In the genomic region with DNA sequence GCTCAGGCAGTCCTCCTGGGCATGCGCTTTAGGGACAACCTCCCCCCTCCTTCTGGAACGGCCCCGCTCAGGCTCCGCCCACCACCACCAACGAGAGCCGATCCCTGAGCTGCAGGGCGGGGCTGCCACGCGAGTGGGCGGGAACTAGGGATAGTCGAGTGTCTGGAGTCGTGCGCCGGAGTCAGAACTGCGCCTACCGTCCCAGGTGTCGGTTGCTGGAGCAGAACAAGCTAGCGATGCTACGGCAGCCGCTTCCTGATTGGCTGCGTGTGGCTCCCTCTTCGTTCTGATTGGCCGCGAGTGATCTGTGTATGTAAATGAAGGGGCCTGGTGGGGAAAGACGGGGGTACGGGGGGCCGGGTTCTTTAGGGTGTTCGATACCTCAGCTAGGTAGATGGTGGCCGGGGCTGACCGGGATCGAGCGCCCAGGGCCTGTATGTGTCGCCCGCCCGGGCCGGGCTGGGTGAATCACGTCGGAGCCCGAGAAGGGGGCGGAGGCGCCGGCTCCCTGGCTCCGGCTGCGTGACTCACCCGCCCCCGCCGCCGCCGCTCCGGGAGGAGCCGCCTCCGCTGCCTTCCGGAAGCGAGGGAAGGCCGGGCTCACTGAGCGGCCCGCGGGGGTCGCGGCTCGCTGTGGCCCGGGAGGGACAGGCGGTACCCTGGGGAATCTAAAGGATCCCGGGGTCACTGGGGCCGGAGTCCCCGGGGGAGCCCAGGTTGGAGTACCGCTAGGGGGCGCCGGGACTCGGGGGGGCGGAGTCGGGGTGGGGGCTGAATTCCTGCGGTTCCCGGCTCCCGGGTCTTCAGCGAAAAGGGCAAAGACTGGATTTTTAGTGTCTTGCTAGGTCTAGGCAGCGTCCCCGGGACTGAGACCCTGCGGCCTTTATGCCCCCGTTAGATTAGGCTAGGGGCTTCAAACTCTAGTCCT, we compare ENCODE assay signal across 8 mouse cellular contexts. TPM values are rescaled to one million over a fixed set of nuclear protein-coding genes. Genes with fewer than 3 reads are reported as not detected.
A peak's percentile ranks its signal among the peaks of the same experiment; 100 is the strongest.
DNase-seq lines count a peak whose midpoint lies in the region; ATAC-seq and TF ChIP-seq lines count a peak whose summit lies in the region.

A gene (plus strand): TSS at position 141 of the 928 bp plus-strand sequence.

- no peaks in the 10 kb centered on the region for H3K9me3 ChIP-seq in ES-Bruce4 (replicated peaks; ENCODE audit: control insufficient read depth, insufficient read depth, low read length, poor library complexity, severe bottlenecking)
- H3K9me3 ChIP-seq in forebrain, embryonic 13.5 days (replicated peaks) = no peaks in the 10 kb centered on the region
- H3K9me3 ChIP-seq in neural tube, embryonic 15.5 days (replicated peaks) = no peaks in the 10 kb centered on the region

- DNase-seq in heart, postnatal 10 days = peak; percentile 100
- DNase-seq in layer of hippocampus, adult 11-12 months (ENCODE audit: low spot score) = peak; percentile 99
- DNase-seq in lung, adult 18-20 months = peak; percentile 100
- peak; percentile 100 for DNase-seq in testis, postnatal 14 days (ENCODE audit: low spot score)

- H3K27me3 ChIP-seq in ES-Bruce4 (ENCODE audit: control insufficient read depth, insufficient read depth, low read length, poor library complexity, severe bottlenecking) = no peaks in the 10 kb centered on the region
- peaks cover 9% of the 10 kb centered on the region; the same call in 1 of the 2 replicates for H3K27me3 ChIP-seq in forebrain, embryonic 13.5 days
- H3K27me3 ChIP-seq in neural tube, embryonic 15.5 days (replicated peaks) = no peaks in the 10 kb centered on the region

- peak within 1 kb of the TSS; percentile 66 for H3K4me2 ChIP-seq in forebrain, embryonic 13.5 days
- H3K4me2 ChIP-seq in neural tube, embryonic 15.5 days = peak within 1 kb of the TSS; percentile 60

- 0 out of 2 replicates have a peak, but pooled peaks have one; percentile 22 for TF ChIP-seq EP300 in ES-Bruce4 (IDR thresholded peaks at IDR 0.05; ENCODE audit: insufficient read depth, low read depth, low read length)

- peaks cover 2% of the 10 kb centered on the region; the same call in 1 of the 2 replicates for H3K36me3 ChIP-seq in ES-Bruce4 (ENCODE audit: control insufficient read depth, insufficient read depth, low read length, poor library complexity, severe bottlenecking)
- H3K36me3 ChIP-seq in forebrain, embryonic 13.5 days (ENCODE audit: poor library complexity, severe bottlenecking) = no peaks in the 10 kb centered on the region
- no peaks in the 10 kb centered on the region for H3K36me3 ChIP-seq in neural tube, embryonic 15.5 days

- TF ChIP-seq POLR2A in ES-Bruce4 (IDR thresholded peaks at IDR 0.05; ENCODE audit: insufficient read depth, low read length) = peak; percentile 100

- intact Hi-C loops in heart, postnatal 10 days (cut with DNase I) = no loop called here

- ATAC-seq in cerebellum, adult (ENCODE audit: insufficient number of reproducible peaks, low FRiP score, low TSS enrichment) = peak; percentile 88
- peak; percentile 99 for ATAC-seq in forebrain, embryonic 13.5 days
- ATAC-seq in neural tube, embryonic 15.5 days (ENCODE audit: low FRiP score) = peak; percentile 98

- H3K27ac ChIP-seq in ES-Bruce4 (ENCODE audit: insufficient read depth, low read length) = peak within 1 kb of the TSS; percentile 85
- peak within 1 kb of the TSS; percentile 85 for H3K27ac ChIP-seq in forebrain, embryonic 13.5 days
- peak within 1 kb of the TSS; percentile 95 for H3K27ac ChIP-seq in neural tube, embryonic 15.5 days (replicated peaks)

- H3K9ac ChIP-seq in ES-Bruce4 (ENCODE audit: low read depth, poor library complexity, severe bottlenecking) = peak within 1 kb of the TSS; percentile 97
- H3K9ac ChIP-seq in forebrain, embryonic 13.5 days = peak within 1 kb of the TSS; percentile 72
- H3K9ac ChIP-seq in neural tube, embryonic 15.5 days (replicated peaks) = peak within 1 kb of the TSS; percentile 72

- H3K4me1 ChIP-seq in ES-Bruce4 (ENCODE audit: control insufficient read depth, insufficient read depth, low read length) = peaks cover 12% of the 10 kb centered on the region
- peaks cover 18% of the 10 kb centered on the region; the same call in 1 of the 2 replicates for H3K4me1 ChIP-seq in forebrain, embryonic 13.5 days
- peaks cover 26% of the 10 kb centered on the region for H3K4me1 ChIP-seq in neural tube, embryonic 15.5 days

- TF ChIP-seq CTCF in ES-Bruce4 (IDR thresholded peaks at IDR 0.05; ENCODE audit: low read depth, low read length) = no peak

- H3K4me3 ChIP-seq in ES-Bruce4 (ENCODE audit: low read depth, low read length) = peak within 1 kb of the TSS; percentile 61
- H3K4me3 ChIP-seq in forebrain, embryonic 13.5 days = peak within 1 kb of the TSS; percentile 76
- H3K4me3 ChIP-seq in neural tube, embryonic 15.5 days (replicated peaks) = peak within 1 kb of the TSS; percentile 78

- WGBS in forebrain, embryonic 13.5 days = under 1% methylated on average over 70 of the region's 80 CpGs
- WGBS in neural tube, embryonic 15.5 days = under 1% methylated on average over 77 of the region's 80 CpGs

RNA-seq across cellular contexts. Expression of the gene that starts here (rescaled TPM):
- 8.0 and 8.9 TPM in 2 replicates for polyA plus RNA-seq in ES-Bruce4 (2011; ENCODE audit: insufficient read depth, insufficient read length, low read depth, missing spikeins)
- polyA plus RNA-seq in forebrain, embryonic 13.5 days (2015; fragmentation: Nextera tagmentation; extraction: Ambion mirVana) = 8.5 and 8.7 TPM in 2 replicates
- total RNA-seq in heart, postnatal 10 days (2021) = 10 to 100 TPM; 13.1 to 13.4 TPM
- 11.6 and 15.8 TPM in 2 replicates for polyA plus RNA-seq in neural tube, embryonic 15.5 days (2015; fragmentation: Nextera tagmentation; extraction: Ambion mirVana)

Comparison
In these comparisons a context has a peak if more than half of its experiments do, and no peak if none do; other contexts are left out.
1. Peak in every context shown above with its lines: DNase-seq, ATAC-seq, H3K4me3 ChIP-seq and H3K27ac ChIP-seq.